Mouse (Mus musculus): Measurements from ENCODE around the gene Iffo1.

- TF ChIP-seq CTCF (IDR thresholded peaks at IDR 0.05; ENCODE audit: borderline replicate concordance, insufficient read depth, low read depth, low read length), result no peak
- no peak for TF ChIP-seq POLR2A (IDR thresholded peaks at IDR 0.05; ENCODE audit: borderline replicate concordance, insufficient read depth, low read length)
Measured at GRCm38 (mm10) chr6:125142436-125142835, 2.6 kb upstream of the Iffo1 start.

All from cerebellum, adult 2 months (tissue).